Mouse (Mus musculus) Patski (cell line): ENCODE results near the gene Agpat4. TPM values are rescaled to one million over a fixed set of nuclear protein-coding genes. Genes with fewer than 3 reads are reported as not detected.

ENCODE experiments used
- ATAC-seq: fragments of 100-300 bp; one replicate; pipeline ENCODE4 v1.8.0; 2021
- CTCF ChIA-PET: fragments of 350-600 bp; sonication (Branson Sonifier 250); formaldehyde crosslinking; loops from one replicate; lab custom pipeline; 2022; ENCODE audit warnings: inconsistent platforms; lab: Charles Lee
- POLR2A ChIA-PET: fragments of 350-600 bp; sonication (Branson Sonifier 250); formaldehyde crosslinking; loops from one replicate; lab custom pipeline; 2022; ENCODE audit warnings: antibody characterized with exemption, inconsistent platforms; lab: Charles Lee
- DNase-seq: peaks from one replicate; pipeline ENCODE4 v3.0.0-alpha.2; 2011; ENCODE audit warnings: low read depth, low spot score
- H3K27me3 ChIP-seq: fragments of 371-371 bp; one replicate; pipeline ENCODE4 v1.5.1; 2021
- CTCF ChIP-seq: fragments of 100-300 bp; IDR thresholded peaks from one replicate; pipeline ENCODE4 v1.5.1; 2021
- in situ Hi-C: fragments of 300-500 bp; cut with MboI; formaldehyde crosslinking; loops from 3 replicates; pipeline ENCODE4 v1.11.1; 2018; ENCODE audit warnings: low pct_unique_long_range_greater_than_20kb, mixed read lengths
- polyA plus RNA-seq: library from polyadenylated mRNA; unstranded; gene quantifications from one replicate; pipeline ENCODE4 v1.2.3, GENCODE M21; 2021

The Agpat4 gene
- polyA plus RNA-seq, 1 experiment from 2014 or later, result 44.2 TPM

- ATAC-seq (no peak), DNase-seq (no peak)
- no peak for TF ChIP-seq CTCF
- H3K27me3 ChIP-seq, result no peaks in the 10 kb centered on the region
- POLR2A ChIA-PET, result no interaction called here
- in situ Hi-C loops, result no loop called here
- CTCF ChIA-PET, result interaction anchor here (0.8 kb wide), 1 partner anchor 8 kb away, joined by 3 read pairs; no protein-coding TSS in a partner anchor
Measured at GRCm38 (mm10) chr17:12204689-12205014, 86.1 kb downstream of the Agpat4 start.

- no peak for TF ChIP-seq CTCF
- DNase-seq (no peak), ATAC-seq (peak; percentile 32)
- H3K27me3 ChIP-seq, result no peaks in the 10 kb centered on the region
- in situ Hi-C loops, result no loop called here
- CTCF ChIA-PET, result interaction anchor here (0.8 kb wide), 1 partner anchor 8 kb away, joined by 3 read pairs; no protein-coding TSS in a partner anchor
- POLR2A ChIA-PET, result no interaction called here
Measured at GRCm38 (mm10) chr17:12205015-12205693, 86.7 kb downstream of the Agpat4 start.

GRCm38 (mm10) chr17:12205694-12206075 lies 87.2 kb downstream of the Agpat4 start:
- no peak for TF ChIP-seq CTCF
- no peak for ATAC-seq
- ChIA-PET POLR2A (no interaction called here), CTCF (interaction anchor here (0.8 to 1.1 kb wide), 2 partner anchors 9 to 166 kb away, joined by 3 to 5 read pairs; no protein-coding TSS in a partner anchor)
- no peak for DNase-seq
- H3K27me3 ChIP-seq, result no peaks in the 10 kb centered on the region
- in situ Hi-C loops, result no loop called here

GRCm38 (mm10) chr17:12206248-12206647 lies 87.7 kb downstream of the Agpat4 start:
- H3K27me3 ChIP-seq, result no peaks in the 10 kb centered on the region
- no peak for TF ChIP-seq CTCF
- in situ Hi-C loops, result no loop called here
- POLR2A ChIA-PET, result interaction anchor here (0.7 kb wide), 1 partner anchor 130 kb away, joined by 3 read pairs; no protein-coding TSS in a partner anchor
- DNase-seq (no peak), ATAC-seq (no peak)
- CTCF ChIA-PET, result interaction anchor here (1.1 kb wide), 1 partner anchor 167 kb away, joined by 5 read pairs; no protein-coding TSS in a partner anchor

GRCm38 (mm10) chr17:12207022-12207548 lies 88.6 kb downstream of the Agpat4 start:
- TF ChIP-seq CTCF, result no peak
- ChIA-PET CTCF (interaction anchor here (1.1 to 3.3 kb wide), 3 partner anchors 45 to 168 kb away, joined by 5 to 12 read pairs (median 9); no protein-coding TSS in a partner anchor), POLR2A (no interaction called here)
- ATAC-seq (no peak), DNase-seq (no peak)
- in situ Hi-C loops, result no loop called here
- H3K27me3 ChIP-seq, result no peaks in the 10 kb centered on the region

- DNase-seq (no peak), ATAC-seq (no peak)
- TF ChIP-seq CTCF, result no peak
- CTCF ChIA-PET, result interaction anchor here (1.0 to 3.3 kb wide), 6 partner anchors 9 to 173 kb away, joined by 3 to 12 read pairs (median 6); no protein-coding TSS in a partner anchor
- in situ Hi-C loops, result no loop called here
- POLR2A ChIA-PET, result no interaction called here
- H3K27me3 ChIP-seq, result no peaks in the 10 kb centered on the region
Measured at GRCm38 (mm10) chr17:12209481-12209880, 91.0 kb downstream of the Agpat4 start.

- ATAC-seq, result peak; percentile 40
Measured at GRCm38 (mm10) chr17:12210544-12211132, 92.1 kb downstream of the Agpat4 start.

GRCm38 (mm10) chr17:12211890-12212289 lies 93.4 kb downstream of the Agpat4 start:
- ATAC-seq (no peak), DNase-seq (no peak)
- POLR2A ChIA-PET, result interaction anchor here (0.6 kb wide), 1 partner anchor 11 kb away, joined by 8 read pairs; no protein-coding TSS in a partner anchor
- in situ Hi-C loops, result loop anchor here (5.0 kb wide), 2 partner anchors 95 to 175 kb away; partner anchors contain the start of gene Agpat4
- TF ChIP-seq CTCF, result no peak
- CTCF ChIA-PET, result interaction anchor here (0.6 to 1.7 kb wide), 3 partner anchors 128 to 172 kb away, joined by 3 to 5 read pairs (median 4); no protein-coding TSS in a partner anchor
- H3K27me3 ChIP-seq, result no peaks in the 10 kb centered on the region

More at GRCm38 (mm10) chr17:12210544-12211132, 92.1 kb downstream of the Agpat4 start:
- in situ Hi-C loops, result loop anchor here (5.0 kb wide), 2 partner anchors 93 to 173 kb away; partner anchors contain the start of gene Agpat4
- no peak for DNase-seq
- POLR2A ChIA-PET, result no interaction called here
- CTCF ChIA-PET, result interaction anchor here (0.7 to 2.2 kb wide), 9 partner anchors 10 to 179 kb away, joined by 3 to 11 read pairs (median 3); no protein-coding TSS in a partner anchor
- peak; percentile 98 for TF ChIP-seq CTCF
- no peaks in the 10 kb centered on the region for H3K27me3 ChIP-seq

- in situ Hi-C loops, result loop anchor here (5.0 kb wide), 2 partner anchors 95 to 175 kb away; partner anchors contain the start of gene Agpat4
- no peak for ATAC-seq
- DNase-seq, result no peak
- ChIA-PET CTCF (interaction anchor here (0.6 to 1.4 kb wide), 2 partner anchors 155 to 173 kb away, joined by 3 to 5 read pairs; no protein-coding TSS in a partner anchor), POLR2A (interaction anchor here (0.6 kb wide), 1 partner anchor 11 kb away, joined by 8 read pairs; no protein-coding TSS in a partner anchor)
- no peak for TF ChIP-seq CTCF
- H3K27me3 ChIP-seq, result no peaks in the 10 kb centered on the region
Measured at GRCm38 (mm10) chr17:12212341-12212740, 93.8 kb downstream of the Agpat4 start.

- no peak for ATAC-seq
- in situ Hi-C loops, result loop anchor here (5.0 kb wide), 2 partner anchors 96 to 176 kb away; partner anchors contain the start of gene Agpat4
- ChIA-PET CTCF (interaction anchor here (1.3 to 1.4 kb wide), 2 partner anchors 177 to 182 kb away, joined by 3 to 5 read pairs; no protein-coding TSS in a partner anchor), POLR2A (no interaction called here)
- DNase-seq, result no peak
- H3K27me3 ChIP-seq, result no peaks in the 10 kb centered on the region
- no peak for TF ChIP-seq CTCF
Measured at GRCm38 (mm10) chr17:12213430-12213829, 94.9 kb downstream of the Agpat4 start.
